Mouse (Mus musculus): ENCODE results near the gene Tacstd2.
"Not testable (repeated sequence)": the region's sequence is repeated elsewhere in the genome, so short reads cannot be mapped to it uniquely, and the experiment has no call there.

Gene Tacstd2

DNA sequence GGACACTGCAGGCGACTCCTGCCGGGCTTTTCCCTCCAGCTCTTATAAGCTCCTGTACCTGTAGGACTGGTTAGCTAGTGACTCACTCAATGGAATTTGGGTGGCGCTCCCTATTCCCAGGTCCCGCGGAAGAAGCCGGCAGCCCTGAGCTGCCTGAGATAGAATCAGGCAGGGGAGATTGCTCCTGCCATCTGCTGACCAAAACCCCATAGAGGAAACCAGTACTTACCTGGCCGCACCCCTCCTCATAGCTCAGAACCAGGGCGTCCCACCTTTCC, at the start of gene Tacstd2:
Gene Tacstd2 (minus strand): TSS at position 20 of the 278 bp plus-strand sequence.
- no peak for DNase-seq (ENCODE audit: low spot score)

GRCm38 (mm10) chr6:67566270-67566669, 30.7 kb upstream of the Tacstd2 start:
- DNase-seq (ENCODE audit: low spot score) = no peak

DNA sequence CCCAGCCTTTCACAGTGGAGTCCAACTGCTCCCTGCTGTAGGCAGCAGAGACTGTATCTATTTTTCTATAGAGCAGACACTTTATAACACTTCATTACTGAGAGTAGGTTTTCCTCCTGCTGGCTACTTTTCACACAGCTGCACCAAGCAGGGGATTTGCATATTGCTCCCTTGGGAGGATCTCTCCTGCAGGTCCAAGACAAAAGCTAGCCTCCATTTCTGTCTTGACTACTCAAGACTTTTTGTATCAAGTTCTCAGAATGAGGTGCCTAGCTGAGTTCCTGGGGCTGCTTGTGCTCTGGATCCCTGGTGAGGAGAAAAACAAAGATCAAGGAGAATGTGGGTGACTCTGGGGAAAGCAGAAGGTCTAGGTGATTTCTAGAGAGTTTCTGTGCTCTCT, 19.8 kb upstream of the Tacstd2 start:
- no peak for DNase-seq (ENCODE audit: low spot score)

GRCm38 (mm10) chr6:67549550-67549949, 14.0 kb upstream of the Tacstd2 start:
- no peak for DNase-seq (ENCODE audit: low spot score)

DNA sequence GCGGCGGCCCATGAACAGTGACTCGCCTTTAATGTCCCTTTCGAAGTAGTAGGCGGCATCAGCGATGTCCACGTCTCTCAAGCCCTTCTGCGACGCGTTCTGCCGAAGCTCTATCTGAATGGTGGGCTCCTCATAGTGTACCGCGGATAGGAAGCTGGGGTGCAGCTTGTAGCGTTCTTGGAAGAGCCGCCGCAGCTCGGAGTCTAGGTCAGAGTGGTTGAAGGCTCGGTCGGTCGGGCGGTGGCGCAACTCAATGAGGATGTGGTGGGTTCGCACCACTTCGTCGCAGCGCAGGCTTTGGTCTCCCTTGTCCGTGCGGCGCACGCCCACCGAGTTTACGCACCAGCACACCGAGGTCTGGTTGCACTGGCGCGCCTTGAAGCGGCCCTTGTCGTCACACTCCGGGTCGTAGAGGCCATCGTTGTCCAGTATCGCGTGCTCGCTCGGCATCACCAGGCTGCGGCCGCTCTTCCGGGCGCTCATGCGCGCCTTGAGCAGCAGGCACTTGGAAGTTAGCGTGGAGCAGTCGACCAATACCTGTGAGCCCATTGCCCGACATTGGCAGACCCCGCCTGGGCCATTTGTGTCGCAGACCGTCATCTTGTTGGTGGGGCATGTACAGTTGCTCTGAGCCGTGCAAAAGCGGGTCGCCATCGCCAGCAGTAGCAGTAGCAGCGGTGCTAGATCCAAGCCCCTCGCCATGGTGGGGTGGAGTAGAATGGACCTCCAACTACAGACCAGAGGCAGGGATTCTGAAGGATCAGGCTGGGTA, 405 bp downstream of the Tacstd2 start:
- no peak for DNase-seq (ENCODE audit: low spot score)

GRCm38 (mm10) chr6:67534191-67535004, 1.2 kb downstream of the Tacstd2 start:
- peak; percentile 19 for DNase-seq (ENCODE audit: low spot score)

DNA sequence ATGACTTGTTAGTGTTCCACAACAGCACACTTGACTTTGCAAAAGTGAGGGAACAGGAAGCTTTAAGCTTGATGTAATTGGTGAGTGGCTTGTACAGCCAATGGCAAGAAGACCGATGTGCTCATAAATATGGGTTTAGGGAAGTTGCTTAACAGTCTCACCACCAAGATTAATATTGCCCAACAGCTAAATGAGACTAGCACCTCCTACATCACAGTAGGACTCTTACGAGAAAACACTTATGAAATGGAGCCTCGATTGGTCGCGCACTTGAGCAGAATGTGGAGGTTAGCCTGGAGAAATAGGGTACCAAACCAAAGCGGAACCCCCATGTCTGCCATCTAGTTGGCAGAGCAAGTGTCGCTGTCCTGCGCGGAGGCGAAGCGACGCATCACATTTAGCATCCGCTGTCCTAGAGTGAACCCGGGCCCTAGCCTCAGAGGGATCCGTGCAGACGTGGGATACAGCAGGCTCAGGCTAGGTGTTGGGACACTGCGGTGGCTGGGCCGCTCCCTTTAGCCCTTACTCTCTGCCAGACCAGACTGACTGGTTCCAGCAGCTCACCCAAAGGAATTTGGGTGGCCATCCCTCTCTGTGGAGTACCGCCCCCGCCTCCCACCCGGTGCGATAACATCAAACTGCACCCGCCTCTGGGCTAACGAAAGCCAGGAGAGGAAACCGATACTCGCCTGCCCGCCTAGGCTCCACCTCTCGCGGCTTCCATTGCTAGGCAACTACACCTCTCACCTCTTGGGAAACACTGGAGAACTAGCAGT, 2.7 kb downstream of the Tacstd2 start:
- DNase-seq (ENCODE audit: low spot score) = no peak

DNA sequence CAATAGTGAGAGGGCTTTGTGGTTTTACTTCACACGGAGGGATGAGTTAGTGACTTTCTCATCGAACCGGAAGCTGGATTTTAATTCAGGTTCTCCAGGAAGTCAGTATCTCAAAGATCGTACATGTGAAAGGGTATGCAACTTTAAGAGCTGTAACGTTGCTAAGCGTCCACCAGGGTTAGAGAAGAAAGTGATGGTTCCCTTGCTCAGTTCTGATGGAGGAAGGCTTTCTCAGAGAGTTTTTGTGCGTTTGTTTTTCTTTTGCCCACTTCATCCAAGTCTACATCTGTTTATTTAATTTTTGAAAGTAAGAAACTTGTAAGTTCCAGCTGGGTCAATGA, 3.8 kb downstream of the Tacstd2 start:
- no peak for DNase-seq (ENCODE audit: low spot score)

DNA sequence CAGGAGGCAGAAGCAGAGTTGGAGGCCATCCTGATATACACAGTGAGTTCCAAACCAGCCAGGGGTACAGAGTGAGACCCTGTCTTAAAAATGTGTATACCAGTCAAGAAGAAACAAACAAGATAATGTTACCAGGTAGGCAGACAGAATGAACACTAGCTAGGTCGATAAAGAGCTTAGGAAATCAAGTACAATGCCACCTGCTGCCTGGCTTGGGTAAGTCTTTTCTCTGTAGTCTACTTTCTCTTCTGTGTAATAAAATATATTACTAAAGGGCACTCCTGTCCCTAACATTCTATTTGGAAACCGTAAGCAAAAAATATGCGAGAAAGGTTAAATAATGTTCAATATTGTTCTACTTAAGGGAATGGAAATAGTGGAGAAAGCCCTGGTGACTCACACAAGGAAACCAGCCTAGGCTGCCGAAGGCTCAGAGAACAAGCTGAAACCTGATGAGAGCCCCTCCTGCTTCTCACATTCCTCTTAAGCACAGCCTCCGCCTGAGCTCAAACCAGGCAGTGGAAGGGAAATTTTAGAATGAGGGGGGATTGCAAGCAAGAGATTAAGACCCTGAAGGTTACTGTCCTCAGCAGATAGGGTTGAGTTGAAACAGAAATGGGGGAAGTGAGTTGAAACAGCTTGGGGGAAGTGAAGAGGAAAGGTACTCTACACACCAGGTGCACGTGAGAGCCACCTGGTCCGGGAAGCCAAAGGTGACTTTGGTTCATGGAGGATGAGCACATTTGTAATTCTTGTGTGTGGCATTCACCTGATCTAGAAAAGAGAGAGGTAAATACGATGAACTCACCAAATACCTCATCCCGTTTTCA, 4.4 kb downstream of the Tacstd2 start:
- DNase-seq (ENCODE audit: low spot score) = peak; percentile 21

- DNase-seq (ENCODE audit: low spot score) = no peak
Observed at GRCm38 (mm10) chr6:67526356-67526755, 9.2 kb downstream of the Tacstd2 start.

DNA sequence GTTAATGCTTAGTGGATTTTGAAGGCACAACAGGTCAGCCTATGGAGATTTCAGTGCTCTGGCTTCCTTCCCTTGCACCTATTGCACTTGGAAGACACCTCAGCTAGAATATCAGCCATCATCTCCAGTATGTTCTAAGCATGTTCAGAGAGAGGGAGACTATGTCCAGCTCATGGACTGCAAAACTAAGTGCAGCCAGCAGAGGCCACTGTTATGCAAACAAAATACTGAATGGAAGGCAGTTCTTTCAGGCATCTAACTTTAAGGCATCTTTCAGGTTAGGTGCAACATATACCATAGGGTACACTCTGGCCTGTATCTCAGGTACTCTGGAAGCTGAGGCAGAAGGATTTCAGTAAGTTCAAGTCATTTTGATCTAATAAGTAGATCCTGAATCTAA, 24.8 kb downstream of the Tacstd2 start:
- DNase-seq (ENCODE audit: low spot score) = peak; percentile 17

- DNase-seq (ENCODE audit: low spot score) = not testable (repeated sequence)
Observed at GRCm38 (mm10) chr6:67501938-67502337, 33.7 kb downstream of the Tacstd2 start.

GRCm38 (mm10) chr6:67491755-67492154, 43.8 kb downstream of the Tacstd2 start, which contains the start of gene Il23r:
TSS of gene Il23r (minus strand) at chr6:67491855.
- DNase-seq (ENCODE audit: low spot score) = no peak

Measured in T-cell, adult 2 months (primary cell).